Mouse (Mus musculus): ENCODE data around the gene Tex30.

The Tex30 gene

GRCm38 (mm10) chr1:44042555-44042915 lies 59.7 kb downstream of the Tex30 start:
- no peak for DNase-seq (ENCODE audit: low spot score in 2 of 2)

GRCm38 (mm10) chr1:44041797-44042554 lies 60.3 kb downstream of the Tex30 start:
- peak in 1 of 2 experiments; percentile 48 for DNase-seq (ENCODE audit: low spot score in 2 of 2)

All from frontal cortex, postnatal 14 days (tissue).